Mouse (Mus musculus): ENCODE results near the gene Ranbp3l.

- TF ChIP-seq POU5F1 (IDR thresholded peaks at IDR 0.05; ENCODE audit: borderline replicate concordance, low read length) (no peak), CTCF (conservative IDR thresholded peaks at IDR 0.05; ENCODE audit: low read length) (no peak)
Observed at GRCm38 (mm10) chr15:9014541-9014940, 46.8 kb downstream of the Ranbp3l start.
